Mouse (Mus musculus) olfactory bulb, adult 2 months (tissue): ENCODE data around the gene Ell2. TPM values are rescaled to one million over a fixed set of nuclear protein-coding genes. Genes with fewer than 3 reads are reported as not detected.

ENCODE experiments used
- H3K27ac ChIP-seq: fragments of 200-500 bp; 2 replicates; pipeline ENCODE4 v1.5.1; 2012; ENCODE audit warnings: low read depth, low read length; ENCODE audit not compliant: insufficient read depth
- H3K4me1 ChIP-seq: fragments of 200-500 bp; 2 replicates; pipeline ENCODE4 v1.6.1; 2012; ENCODE audit warnings: low read length; ENCODE audit not compliant: control insufficient read depth, insufficient read depth
- H3K4me3 ChIP-seq: fragments of 200-500 bp; 2 replicates; pipeline ENCODE4 v1.5.1; 2012; ENCODE audit warnings: mild to moderate bottlenecking, low read depth, low read length, moderate library complexity; ENCODE audit not compliant: insufficient read depth
- CTCF ChIP-seq: fragments of 200-500 bp; IDR thresholded peaks from 2 replicates; pipeline ENCODE4 v1.5.1; 2012; ENCODE audit warnings: low read depth, mild to moderate bottlenecking, low read length, moderate library complexity; ENCODE audit not compliant: insufficient read depth
- POLR2A ChIP-seq: fragments of 200-500 bp; IDR thresholded peaks from 2 replicates; pipeline ENCODE4 v1.6.1; 2012; ENCODE audit warnings: mild to moderate bottlenecking, low read depth, low read length, moderate library complexity; ENCODE audit not compliant: insufficient read depth
- WGBS: fragments of 180-500 bp; shearing (Covaris S2); methylation state at CpG from one replicate; pipeline ENCODE4 v1.1.7; 2018; 5-methylcytosine and 5-hydroxymethylcytosine counted together
- polyA plus RNA-seq: library from polyadenylated mRNA; stranded (reverse); fragments of >200 nt; gene quantifications from 2 replicates; pipeline ENCODE4 v1.2.4, GENCODE M21; 2012; ENCODE audit warnings: low replicate concordance; ENCODE audit not compliant: missing spikeins, insufficient read depth, insufficient read length

Ell2 gene
- polyA plus RNA-seq, 1 experiment: not detected

DNA sequence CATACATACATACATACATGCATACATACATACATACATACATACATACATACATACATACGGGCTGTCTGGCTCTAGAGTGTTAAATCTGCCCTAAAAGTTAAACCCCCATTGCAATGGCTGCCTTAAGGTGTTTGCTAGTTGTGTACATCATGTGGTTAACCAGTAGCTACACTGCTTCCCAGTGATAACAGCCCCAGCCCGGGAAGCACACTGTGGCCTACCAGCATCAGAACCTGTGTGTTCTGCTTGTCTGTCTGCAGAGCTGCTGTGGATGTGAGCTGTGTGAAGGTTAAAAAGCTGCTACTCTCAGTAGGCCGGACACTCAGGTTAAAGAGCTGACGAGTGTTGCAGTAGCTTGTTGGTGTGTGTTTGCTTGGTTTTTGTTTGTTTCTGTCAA lies 64.8 kb downstream of the Ell2 start:
- no peak for TF ChIP-seq POLR2A
- no peak for TF ChIP-seq CTCF
- Histone ChIP-seq H3K27ac (no peak overlapping the region), H3K4me3 (no peak overlapping the region), H3K4me1 (0 out of 2 replicates have a peak, but pooled peaks cover under 1% of the 10 kb centered on the region)
- 91% methylated on average over 4 of the region's 4 CpGs for WGBS

DNA sequence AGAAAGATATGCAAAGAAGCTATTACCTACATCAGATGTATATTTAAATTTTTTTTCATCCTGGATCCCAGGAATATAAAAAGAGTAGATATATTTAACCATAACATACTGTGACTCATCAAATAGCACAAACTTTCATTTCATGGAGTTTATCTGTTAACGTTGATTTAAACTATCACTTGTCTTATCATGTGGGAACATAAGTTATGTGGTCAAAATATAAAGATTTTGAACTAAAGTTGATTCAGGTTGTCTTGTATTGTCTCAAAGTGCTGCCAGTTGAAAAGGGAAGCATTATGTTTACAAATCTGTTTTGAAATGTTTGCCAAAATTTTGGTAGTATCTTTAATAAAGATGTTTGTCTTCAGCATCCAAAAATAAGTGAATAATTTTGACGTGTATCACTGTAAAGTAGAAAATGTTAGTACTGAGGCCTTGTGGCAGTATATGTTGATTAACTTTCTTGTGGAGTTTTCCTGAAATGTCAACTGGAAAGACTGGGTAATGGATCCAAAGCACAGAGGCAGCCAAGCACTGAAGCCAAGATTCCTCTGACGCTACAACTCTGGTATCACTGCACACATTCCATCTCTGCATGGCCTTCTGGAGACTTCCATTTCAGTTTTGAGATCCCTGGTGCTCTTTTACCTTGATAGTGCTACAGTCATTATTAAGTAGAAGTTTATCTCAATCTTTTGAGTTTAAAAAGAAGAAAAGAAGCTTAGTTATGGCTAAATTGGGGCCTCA lies 65.6 kb downstream of the Ell2 start:
- TF ChIP-seq POLR2A (no peak), CTCF (no peak)
- Histone ChIP-seq H3K4me1 (no peaks in the 10 kb centered on the region), H3K4me3 (no peak overlapping the region), H3K27ac (no peak overlapping the region)
- WGBS: 82% methylated on average over 3 of the region's 3 CpGs

DNA sequence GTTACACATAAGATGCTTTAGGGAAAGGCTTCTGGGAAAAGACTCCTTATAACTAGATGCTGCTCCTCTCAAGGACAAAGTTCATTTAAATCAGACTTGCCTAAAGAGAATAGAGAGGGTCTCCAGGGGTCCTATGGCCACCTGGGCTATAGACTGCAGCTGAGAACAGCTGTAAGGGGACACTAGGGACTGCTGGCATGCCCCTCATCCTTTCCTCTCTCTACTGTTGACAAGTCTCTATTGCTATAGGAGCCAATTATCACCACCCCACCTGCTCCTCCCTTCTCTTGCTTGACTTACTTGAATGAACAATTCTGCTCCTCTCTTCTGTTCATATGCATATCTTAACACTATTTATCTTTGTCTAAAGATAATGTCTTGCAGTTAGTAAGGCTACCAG lies 69.4 kb downstream of the Ell2 start:
- H3K4me1 ChIP-seq: no peaks in the 10 kb centered on the region
- no peak overlapping the region for H3K27ac ChIP-seq
- H3K4me3 ChIP-seq: no peak overlapping the region
- TF ChIP-seq CTCF: no peak
- TF ChIP-seq POLR2A: no peak

DNA sequence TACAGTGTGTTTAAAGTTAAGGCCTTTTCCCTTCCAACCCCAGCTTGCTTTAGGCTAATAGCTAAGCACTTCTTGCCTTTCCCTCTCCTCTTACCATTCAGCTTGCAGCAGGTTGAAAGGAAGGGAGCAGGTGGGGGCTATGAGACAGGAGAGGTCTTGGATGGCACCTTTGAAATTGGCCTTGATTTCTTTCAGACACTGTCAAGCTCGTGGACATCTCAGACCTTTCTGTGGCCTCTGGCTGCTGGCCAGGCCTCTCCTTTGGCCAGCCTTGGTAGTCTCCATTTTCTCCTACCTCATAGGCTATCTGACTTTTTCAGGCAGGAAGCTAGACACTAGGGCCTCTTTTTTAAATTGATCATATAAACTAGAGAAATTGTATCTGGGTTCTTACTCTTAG lies 70.1 kb downstream of the Ell2 start:
- WGBS: 51% methylated on average over 1 of the region's 1 CpGs
- Histone ChIP-seq H3K4me3 (no peak overlapping the region), H3K4me1 (no peaks in the 10 kb centered on the region), H3K27ac (no peak overlapping the region)
- TF ChIP-seq POLR2A (no peak), CTCF (no peak)

DNA sequence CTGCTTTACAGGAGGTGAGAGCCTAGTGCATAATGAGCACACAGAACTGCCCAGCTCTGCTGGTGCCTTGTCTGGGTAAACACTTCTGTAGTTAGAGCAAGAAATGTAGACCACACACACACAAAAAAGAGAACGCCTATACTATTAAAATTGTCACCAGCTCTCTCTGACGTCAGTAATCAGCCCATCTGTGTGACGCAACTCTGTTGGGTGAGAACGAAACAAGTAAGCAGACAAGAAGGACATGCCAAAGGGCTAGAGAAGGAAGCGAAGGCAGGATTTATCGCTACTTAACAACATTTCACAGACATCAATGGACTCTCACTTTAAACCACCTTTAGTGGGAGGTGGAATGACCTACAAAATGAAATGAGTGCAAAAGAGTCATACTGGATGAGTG lies 71.6 kb downstream of the Ell2 start:
- WGBS: 86% methylated on average over 6 of the region's 6 CpGs
- no peaks in the 10 kb centered on the region for H3K4me1 ChIP-seq
- no peak for TF ChIP-seq POLR2A
- TF ChIP-seq CTCF: no peak
- no peak overlapping the region for H3K4me3 ChIP-seq
- no peak overlapping the region for H3K27ac ChIP-seq

DNA sequence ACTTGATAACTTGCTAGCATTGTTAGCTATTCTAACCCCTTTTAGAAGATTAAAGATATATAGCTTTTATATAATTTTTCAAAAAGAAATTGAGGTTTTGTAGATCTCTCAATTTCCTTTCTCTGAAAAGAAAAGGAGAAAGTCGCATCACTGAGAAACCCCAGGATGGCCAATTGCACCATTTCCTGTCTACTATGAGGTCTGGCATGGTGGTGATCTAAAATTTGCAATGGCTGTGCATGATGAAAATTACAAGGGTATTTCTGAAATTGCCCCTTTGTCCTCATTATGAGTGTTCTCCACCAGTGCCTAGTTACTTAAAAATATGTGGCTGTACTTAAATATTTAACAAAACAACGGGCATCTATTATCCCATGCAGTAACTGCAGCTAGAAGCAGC lies 72.6 kb downstream of the Ell2 start:
- TF ChIP-seq CTCF: no peak
- TF ChIP-seq POLR2A: no peak
- Histone ChIP-seq H3K27ac (no peak overlapping the region), H3K4me1 (no peaks in the 10 kb centered on the region), H3K4me3 (no peak overlapping the region)
- WGBS: 96% methylated on average over 2 of the region's 2 CpGs

DNA sequence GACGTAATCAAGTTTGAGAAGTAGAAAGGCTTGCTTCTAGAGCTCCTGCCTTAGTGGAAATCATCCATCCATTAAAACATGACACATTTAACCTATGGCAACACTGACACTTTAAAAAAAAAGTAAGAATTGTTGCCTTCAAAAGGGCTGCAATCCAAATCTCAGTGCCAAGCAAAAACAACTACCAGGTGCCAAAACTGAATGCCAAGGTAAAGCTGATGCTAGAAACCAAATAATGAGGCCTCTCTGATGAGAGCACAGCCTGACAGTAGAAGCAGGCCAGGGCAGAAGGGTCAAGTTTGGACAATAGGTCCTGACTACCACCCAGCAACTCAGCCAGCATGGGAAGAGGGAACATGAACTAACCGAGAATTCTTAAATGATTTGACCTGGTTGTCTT lies 73.5 kb downstream of the Ell2 start:
- Histone ChIP-seq H3K27ac (no peak overlapping the region), H3K4me1 (no peaks in the 10 kb centered on the region), H3K4me3 (no peak overlapping the region)
- TF ChIP-seq CTCF (no peak), POLR2A (no peak)
- 81% methylated on average over 2 of the region's 2 CpGs for WGBS

DNA sequence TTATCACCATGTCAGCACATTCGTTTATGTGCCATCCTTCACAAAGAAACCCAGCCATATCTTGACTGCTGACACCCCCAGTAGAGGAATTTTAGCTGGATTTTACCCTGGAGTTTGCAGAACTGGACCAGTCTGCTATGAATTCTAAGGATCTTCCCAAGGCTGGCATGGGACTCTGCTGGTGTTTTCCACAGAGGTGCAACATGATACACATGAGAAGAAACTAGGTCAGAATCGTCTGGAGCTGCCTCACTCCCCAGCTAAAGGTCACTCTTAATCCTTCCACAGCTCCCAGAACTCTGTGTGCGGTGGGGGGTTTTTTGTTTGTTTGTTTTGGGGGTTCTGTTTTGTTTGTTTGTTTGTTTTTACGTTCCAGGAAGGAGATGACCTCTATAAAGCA lies 79.2 kb downstream of the Ell2 start:
- H3K4me1 ChIP-seq: no peaks in the 10 kb centered on the region
- H3K4me3 ChIP-seq: no peak overlapping the region
- TF ChIP-seq POLR2A: no peak
- no peak for TF ChIP-seq CTCF
- 73% methylated on average over 4 of the region's 4 CpGs for whole genome bisulfite sequencing
- no peak overlapping the region for H3K27ac ChIP-seq

DNA sequence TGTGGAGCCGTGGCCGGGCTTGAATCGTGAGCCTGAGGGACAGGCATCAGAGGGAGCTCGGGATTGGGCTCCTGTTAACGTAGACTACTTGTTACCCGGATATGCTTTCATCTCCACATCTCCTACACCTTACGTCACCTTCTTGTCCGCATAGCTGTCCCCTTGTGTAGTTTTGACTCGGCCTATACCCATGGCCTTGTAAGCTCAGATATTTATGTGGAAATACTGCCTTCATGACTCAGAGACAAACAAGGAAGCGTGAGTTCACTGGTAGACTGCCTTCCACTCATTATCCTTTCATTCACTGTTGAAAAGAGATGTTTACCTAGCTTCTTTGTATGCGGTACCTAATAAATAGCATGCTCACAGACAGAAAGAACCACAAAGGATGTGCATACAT lies 79.7 kb downstream of the Ell2 start:
- 87% methylated on average over 11 of the region's 11 CpGs for WGBS
- no peak for TF ChIP-seq CTCF
- no peak for TF ChIP-seq POLR2A
- Histone ChIP-seq H3K4me1 (no peaks in the 10 kb centered on the region), H3K27ac (no peak overlapping the region), H3K4me3 (no peak overlapping the region)

DNA sequence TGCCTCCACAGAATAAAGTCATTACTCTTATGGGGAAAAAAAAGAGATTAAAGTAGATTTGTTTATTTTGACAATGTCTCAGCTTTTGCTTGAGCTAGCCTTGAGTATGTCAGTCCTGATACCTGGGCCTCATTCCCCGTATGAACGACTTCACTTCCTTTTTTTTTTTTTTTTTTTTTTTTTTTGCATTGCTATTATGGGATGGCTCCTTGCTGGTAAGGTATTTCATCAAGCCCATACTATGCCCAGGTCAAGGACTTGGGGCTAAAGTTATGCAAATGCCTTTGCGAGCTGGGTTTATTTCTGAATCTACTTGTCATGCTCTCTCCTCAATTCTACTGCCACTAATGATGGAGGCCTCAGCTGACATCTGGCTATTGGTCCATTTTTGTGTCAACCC lies 80.8 kb downstream of the Ell2 start:
- H3K4me3 ChIP-seq: no peak overlapping the region
- H3K4me1 ChIP-seq: no peaks in the 10 kb centered on the region
- TF ChIP-seq POLR2A (no peak), CTCF (no peak)
- H3K27ac ChIP-seq: no peak overlapping the region
- 94% methylated on average over 3 of the region's 3 CpGs for WGBS
